Mouse (Mus musculus) MEL (cell line): ENCODE results near the gene Pde8b.

ENCODE experiments used
- CTCF ChIP-seq, 3 experiments: IDR thresholded peaks in 2 of 3; conservative IDR thresholded peaks in 1 of 3; 2 replicates each; pipeline ENCODE4 v1.5.1; 2011 to 2012; ENCODE audit warnings: low read length in 3 of 3, low read depth in 2 of 3, mild to moderate bottlenecking in 2 of 3, improper control_type of control experiment in 1 of 3, inconsistent platforms in 1 of 3, mixed read lengths in 1 of 3, moderate library complexity in 1 of 3; ENCODE audit not compliant: control insufficient read depth in 1 of 3, insufficient read depth in 1 of 3, poor library complexity in 1 of 3, severe bottlenecking in 1 of 3
- EP300 ChIP-seq, 2 experiments: IDR thresholded peaks; 2 replicates each; pipeline ENCODE4 v1.6.1; 2011; ENCODE audit warnings: improper control_type of control experiment in 2 of 2, low read length in 2 of 2, low read depth in 1 of 2, mild to moderate bottlenecking in 1 of 2
- HCFC1 ChIP-seq: IDR thresholded peaks from 2 replicates; pipeline ENCODE4 v1.6.1; 2012; ENCODE audit warnings: low read depth, mild to moderate bottlenecking, inconsistent platforms, low read length, improper control_type of control experiment, moderate library complexity
- MEF2A ChIP-seq: IDR thresholded peaks from 2 replicates; pipeline ENCODE4 v1.6.1; 2014; ENCODE audit warnings: low read depth, mild to moderate bottlenecking, inconsistent platforms, low read length, improper control_type of control experiment; ENCODE audit not compliant: poor library complexity, insufficient replicate concordance, severe bottlenecking; ENCODE audit errors: extremely low read depth
- POLR2A ChIP-seq, 2 experiments: IDR thresholded peaks; 2 replicates each; pipeline ENCODE4 v1.6.1; 2011 to 2012; ENCODE audit warnings: low read length in 2 of 2, mild to moderate bottlenecking in 2 of 2, control low read depth in 1 of 2, improper control_type of control experiment in 1 of 2, low read depth in 1 of 2, moderate library complexity in 1 of 2; ENCODE audit not compliant: control insufficient read depth in 1 of 2, insufficient read depth in 1 of 2, poor library complexity in 1 of 2

DNA sequence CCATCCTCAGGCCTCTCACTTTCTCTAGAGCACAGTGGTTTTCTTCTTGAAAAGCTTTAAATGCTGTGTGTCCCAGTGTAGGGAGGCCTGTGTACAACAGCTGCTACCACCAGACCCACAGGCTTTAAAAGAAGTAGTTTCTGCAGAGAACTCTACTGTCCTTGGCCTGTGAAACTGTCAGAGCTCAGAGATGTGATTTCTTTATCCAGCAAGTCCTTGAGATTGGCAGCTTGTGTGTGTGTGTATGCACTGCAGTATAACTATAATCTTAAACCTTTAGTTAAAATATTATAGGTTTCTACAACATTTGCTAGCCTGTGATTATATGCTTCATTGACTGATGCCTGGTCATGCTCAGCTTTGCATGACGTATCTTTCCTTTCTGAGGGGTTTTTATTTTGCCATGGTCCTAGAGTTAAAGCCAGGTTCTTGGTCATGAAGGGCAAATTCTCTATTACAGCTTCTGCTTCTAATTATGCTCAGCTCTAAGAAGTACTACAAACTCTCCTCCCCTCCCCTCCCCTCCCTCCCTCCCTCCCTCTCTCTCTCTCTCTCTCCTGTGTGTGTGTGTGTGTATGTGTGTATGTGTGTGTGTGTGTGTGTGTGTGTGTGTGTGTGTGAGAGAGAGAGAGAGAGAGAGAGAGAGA is 194.3 kb downstream of the Pde8b start:
- no peak for TF ChIP-seq HCFC1
- TF ChIP-seq CTCF (IDR thresholded peaks at IDR 0.05 in 2 of 3, conservative IDR thresholded peaks at IDR 0.05 in 1 of 3; ENCODE audit: control insufficient read depth in 1 of 3, insufficient read depth in 1 of 3, low read depth in 2 of 3, low read length in 3 of 3, poor library complexity in 1 of 3, severe bottlenecking in 1 of 3) = no peak
- TF ChIP-seq MEF2A = no peak
- no peak for TF ChIP-seq POLR2A (IDR thresholded peaks at IDR 0.05; ENCODE audit: control insufficient read depth in 1 of 2, insufficient read depth in 1 of 2, low read depth in 1 of 2, low read length in 2 of 2, poor library complexity in 1 of 2)
- no peak for TF ChIP-seq EP300 (IDR thresholded peaks at IDR 0.05; ENCODE audit: low read depth in 1 of 2, low read length in 2 of 2)
